Mouse (Mus musculus) fat pad, adult 2 months (tissue): Measurements from ENCODE around the gene Ms4a7.
"Not testable (repeated sequence)": the region's sequence is repeated elsewhere in the genome, so short reads cannot be mapped to it uniquely, and the experiment has no call there.

Experiments
- DNase-seq: peaks from one replicate; pipeline ENCODE4 v3.0.0-alpha.2; 2011; ENCODE audit warnings: low read depth, low spot score; ENCODE audit errors: extremely low read depth

Gene Ms4a7

DNA sequence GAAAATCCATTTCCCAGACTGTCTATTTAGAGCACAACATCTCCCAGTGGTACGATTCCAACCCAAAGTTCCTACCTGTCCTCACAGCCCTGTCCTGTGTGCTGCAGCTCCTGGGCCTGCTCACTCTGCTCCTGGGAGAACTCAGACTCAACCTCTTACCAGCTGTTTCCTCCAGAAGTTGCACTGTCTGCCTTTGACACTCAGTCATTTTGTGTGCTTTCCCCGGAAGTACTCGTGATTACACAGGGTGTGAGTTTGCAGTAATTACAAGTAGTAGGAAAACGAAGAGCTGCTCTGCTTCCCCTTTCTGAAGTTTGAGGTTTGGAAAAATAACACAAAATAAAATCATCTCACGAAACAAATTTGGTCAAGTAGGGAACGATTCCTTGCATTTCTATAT is at the start of gene Ms4a7:
Gene Ms4a7, minus strand, starts transcription at position 215 of the 400 bp plus-strand sequence.
- no peak for DNase-seq

DNA sequence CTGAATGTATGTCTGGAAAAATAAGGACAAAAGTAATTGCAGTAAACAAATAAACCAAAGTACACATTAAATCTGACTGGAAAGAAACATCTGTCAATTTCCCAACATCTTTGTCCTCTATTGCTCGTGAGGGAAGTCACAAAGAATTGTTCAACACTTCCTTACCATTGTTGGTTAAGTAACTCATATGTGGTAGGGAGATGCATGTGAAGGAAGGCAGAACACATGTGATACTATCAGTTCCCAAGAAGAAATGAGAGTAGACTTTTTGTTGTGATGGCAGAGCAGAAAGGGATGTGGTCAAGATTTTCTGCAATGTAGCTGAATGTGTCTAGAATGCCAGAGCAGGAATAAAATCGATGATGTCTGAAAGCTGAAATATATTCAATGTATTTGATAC is 40.5 kb upstream of the Ms4a7 start:
- no peak for DNase-seq

DNA sequence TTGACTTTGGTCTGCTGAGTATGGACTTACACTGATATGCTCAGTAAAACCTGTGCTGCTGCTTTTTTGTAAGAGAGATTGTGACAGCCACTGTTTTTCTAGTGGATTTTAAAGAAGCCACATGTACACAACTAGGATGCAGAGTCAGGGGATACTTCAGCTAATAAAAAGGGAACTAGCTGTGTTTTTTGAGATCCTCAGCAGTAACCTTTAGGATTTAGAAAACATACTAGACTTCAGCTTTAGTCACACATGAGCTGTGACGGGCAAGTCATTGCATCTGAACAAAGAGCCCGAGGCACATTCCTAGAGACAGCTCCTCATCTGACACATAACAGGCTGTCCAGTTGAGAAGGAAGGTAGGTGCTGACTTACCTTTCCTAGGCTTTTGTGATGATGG is 39.3 kb upstream of the Ms4a7 start, which contains the start of gene Ms4a4a:
Gene Ms4a4a, plus strand, starts transcription at position 251 of the 400 bp plus-strand sequence.
- DNase-seq: no peak

DNA sequence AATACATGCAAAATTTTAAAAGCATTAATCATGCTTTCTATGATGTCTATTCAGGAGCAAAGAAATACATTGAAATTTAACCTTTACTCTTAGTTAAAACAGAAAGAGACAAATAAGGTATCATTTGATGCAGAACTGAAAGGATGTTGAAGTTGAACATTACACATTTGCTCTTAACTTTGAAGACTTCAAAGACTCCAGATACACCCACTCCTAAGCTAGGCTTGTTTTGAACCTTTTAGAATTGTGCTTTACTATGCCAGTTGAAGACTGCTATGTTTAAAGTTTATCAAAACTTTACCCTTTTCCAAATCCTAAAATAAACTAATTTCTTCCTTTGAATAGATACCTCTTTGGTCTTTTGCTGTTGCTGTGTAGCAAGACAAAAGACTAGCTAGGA is 35.2 kb upstream of the Ms4a7 start:
- DNase-seq: no peak

DNA sequence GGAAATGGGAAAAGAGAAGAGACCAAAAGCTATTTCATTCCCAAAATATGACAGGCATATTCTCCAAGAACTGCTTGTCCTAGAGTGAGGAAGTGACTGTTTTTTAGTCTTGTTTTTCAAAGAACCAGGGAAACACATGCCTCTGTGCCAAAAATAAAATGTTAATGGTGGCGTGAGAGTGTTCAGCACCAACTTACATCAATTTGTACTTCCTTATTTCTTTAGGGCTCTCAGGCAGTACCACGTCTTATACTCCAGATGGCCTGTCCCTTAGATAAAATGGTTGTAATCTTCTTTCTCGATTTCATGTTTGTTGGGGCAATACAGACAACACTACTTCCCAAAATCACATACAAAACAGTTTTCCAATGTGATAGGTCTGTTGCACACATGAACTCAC is 32.4 kb upstream of the Ms4a7 start:
- no peak for DNase-seq

DNA sequence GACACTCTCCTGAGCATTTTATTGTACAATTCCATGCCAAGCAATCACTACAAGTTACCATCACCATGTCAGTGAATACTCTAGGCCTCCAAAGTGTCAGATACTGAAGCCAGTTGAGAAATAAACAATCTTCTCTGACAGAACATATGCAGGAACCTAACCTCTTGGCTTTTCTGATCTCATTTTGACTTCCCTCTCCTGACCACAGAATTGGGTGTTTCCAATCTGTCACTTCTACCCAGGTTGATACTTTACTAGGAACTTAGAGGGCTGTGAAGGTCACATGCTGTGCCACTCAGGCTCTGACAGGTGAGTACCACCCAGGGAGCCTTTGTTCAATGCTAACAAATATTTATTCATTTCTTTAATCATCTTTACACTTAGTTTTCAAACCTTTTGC is 26.1 kb upstream of the Ms4a7 start:
- DNase-seq: no peak

DNA sequence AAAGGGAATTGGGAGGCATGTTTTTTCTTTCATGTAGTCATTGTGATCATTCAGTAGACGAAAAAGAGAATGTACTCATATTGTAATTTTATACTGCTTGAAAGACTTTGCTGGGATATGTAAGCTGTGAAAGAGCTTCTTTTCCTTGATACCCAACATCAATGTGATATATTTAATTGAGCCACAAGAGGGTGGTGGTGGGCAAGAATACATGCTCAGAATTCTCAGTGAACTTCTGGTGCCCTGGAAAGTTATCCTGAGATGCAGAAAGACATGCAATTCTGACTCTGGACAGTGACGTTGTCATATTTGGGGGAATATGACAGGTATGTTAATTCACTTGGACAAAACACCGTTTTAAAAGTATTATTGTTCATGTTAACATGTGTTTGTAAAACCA is 24.2 kb upstream of the Ms4a7 start:
- DNase-seq: no peak

DNA sequence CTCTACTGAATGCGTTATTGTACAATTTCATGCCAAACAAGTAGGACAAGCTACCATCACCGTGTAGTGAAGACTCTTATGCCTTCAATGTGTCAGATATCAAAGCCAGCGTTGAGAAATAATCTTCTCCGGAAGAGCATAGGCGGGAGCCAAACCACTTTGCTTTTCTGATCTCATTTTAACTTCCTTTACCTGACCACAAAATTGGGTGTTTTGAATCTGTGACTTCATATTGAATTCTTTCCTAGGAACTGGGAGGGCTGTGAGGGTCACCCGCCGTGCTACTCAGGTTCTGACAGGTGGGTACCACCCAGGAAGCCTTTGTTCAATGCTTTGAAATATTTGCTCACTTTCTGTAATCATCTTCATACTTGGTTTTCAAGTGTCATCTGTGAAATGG is 19.8 kb upstream of the Ms4a7 start:
- no peak for DNase-seq

DNA sequence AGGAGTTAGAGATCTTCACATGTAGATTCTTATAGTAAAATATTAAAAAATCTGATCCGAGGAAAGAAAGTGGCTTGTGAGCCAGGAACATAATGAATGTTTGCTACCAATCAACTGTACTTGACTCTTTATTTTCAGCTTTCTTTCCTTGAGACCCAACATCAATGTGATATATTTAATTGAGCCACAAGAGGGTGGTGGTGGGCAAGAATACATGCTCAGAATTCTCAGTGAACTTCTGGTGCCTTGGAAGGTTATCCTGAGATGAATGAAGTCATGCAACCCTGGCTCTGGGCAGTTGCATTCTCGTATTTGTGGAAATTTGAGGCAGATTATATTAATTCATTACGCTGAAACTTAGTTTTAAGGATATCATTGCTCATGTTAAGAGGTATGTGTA is 15.9 kb upstream of the Ms4a7 start:
- DNase-seq: no peak

DNA sequence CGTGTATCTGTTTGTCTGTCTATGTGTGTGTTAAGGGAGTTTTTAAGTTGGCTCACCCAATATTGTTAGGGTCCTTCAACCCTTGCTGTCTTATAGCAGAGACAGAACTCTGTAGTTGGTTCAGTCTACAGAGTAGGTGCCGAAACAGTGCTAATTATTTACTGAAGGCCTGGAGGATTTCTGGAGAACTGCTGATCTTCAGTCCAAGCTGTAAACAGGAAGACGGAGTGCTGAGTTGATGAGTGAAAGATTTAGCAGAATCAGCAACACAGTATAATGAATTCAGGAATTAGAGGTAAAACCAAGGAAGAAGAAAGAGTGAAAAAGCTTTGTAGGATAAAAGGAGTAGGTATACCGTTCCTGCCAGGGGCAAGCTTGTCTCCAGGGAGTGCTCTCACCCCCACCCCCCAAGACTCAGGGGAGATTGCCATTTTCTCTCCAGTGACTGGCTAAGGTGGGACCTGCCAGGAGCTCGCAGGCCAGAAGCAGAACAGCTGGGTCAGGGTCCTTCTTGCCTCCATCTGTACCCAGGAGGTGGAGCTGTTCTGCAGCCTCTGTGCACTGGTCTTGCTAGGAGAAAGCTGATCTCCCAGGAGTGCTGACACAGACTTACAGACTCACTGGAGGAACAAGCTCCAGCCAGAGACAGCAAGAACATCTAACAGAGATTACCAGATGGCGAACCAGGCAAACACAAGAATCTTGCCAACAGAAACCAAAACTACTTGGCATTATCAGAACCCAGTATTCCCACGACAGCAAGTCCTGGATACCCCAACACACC is 13.9 kb upstream of the Ms4a7 start:
- DNase-seq: no peak

DNA sequence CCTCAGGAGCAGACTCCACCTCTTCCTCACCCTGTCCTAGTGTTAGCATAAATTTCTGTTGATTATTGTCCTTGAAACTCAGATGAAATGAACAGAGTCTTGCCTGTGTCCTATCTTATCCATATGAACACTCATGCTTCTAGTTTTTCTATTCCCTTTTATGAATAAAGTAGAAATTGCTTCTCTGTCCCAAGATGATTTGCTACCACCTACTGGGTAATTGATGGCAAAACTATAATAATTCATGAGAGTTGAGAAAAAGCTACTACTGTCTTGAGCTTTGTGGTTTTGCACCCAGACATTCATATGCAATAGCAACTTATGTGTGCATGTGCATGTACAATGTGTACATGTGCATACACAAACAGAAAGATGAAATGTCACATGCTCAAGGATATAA is 8.0 kb upstream of the Ms4a7 start:
- no peak for DNase-seq

DNA sequence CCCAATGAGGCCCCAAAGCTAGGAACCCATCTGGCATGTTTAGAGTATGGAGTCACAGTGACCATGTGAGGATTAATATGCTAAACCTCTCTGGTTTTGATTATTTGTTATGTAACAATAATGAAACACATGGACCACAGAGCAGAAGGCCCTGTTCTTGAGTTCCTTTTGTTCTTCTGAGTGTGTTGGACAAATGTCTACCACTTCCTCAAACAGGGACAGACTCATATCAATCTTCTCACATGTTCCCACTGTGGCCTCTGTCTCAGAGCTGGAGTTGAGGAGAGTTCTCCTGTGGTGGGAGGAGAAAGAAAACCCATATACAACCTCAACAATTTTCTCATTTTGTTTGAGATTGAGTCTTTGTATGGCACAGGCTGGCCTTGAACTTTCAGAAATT is 7.2 kb upstream of the Ms4a7 start:
- no peak for DNase-seq

DNA sequence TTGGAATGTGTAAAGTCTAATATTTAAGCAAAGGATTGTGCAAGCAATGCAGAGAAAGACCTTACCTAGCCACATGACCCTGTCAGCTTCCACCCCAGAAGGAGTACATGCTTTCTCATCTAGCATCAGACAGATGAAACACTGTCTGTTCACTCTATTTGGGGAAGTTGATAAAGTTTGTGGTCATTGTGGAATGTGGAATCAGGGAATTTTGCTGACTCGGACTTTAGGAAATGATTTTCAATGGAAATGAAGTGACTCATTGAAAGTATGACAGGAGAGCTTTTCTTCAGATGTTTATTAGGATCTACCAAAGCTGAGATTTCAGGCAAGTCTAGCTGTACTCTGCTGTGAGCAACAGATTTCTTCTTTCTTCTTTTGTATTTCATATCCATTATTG is 14.8 kb downstream of the Ms4a7 start:
- no peak for DNase-seq

DNA sequence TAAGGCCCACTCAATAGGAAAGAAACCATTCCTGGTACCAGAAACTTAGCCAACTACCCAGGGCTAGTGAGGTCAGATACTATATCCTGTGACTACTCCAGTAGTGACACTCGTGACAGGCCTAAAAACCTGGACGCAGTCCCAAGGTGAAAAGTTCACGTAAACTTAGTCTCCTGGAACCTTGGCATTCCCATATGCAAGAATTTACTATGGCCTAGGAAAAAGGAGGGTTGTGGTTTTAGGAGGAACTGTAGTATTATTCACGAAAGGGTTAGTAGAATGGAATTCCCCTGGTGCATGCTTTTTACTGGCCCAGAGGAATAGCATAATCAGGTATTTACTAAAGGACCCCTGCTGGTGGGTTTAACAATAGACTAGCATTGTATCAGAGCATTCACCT is 19.2 kb downstream of the Ms4a7 start:
- no peak for DNase-seq

DNA sequence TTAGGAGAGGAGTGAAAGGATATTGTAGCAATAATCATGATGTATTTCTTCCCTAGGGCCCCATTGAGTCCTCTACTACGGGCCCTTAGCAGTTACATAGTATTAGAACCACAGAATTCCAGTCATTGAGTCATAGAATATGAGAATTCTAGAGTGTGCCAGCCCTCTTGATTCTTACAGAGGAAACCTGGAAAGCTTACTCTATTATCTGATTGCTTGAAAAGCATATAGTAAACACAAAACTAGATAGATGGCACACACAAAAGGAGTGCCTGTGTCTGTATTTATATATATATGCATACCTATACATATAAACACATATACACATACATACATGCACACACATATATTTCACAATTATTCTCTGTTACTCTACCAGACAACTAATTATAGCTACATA is 21.6 kb downstream of the Ms4a7 start, which contains the start of gene Ms4a14:
Gene Ms4a14, minus strand, starts transcription at position 101 of the 400 bp plus-strand sequence.
- no peak for DNase-seq

DNA sequence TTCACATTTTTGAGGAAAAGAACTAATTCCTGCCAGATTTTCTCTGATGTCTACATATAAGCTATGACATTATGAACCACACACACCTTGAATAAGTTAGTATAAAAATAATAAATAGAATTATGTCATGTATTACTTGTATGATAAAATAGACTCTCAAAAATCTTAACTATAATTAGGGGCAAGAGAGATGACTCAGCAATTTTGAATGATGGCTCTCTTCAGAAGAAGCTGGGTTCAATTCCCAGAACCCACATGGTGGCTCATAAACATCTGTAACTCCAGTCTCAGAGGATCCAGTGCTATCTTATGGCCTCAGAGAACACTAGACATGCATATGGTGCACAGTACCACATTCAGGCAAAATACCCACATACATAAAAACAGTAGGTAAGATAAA is 27.1 kb downstream of the Ms4a7 start:
- no peak for DNase-seq

DNA sequence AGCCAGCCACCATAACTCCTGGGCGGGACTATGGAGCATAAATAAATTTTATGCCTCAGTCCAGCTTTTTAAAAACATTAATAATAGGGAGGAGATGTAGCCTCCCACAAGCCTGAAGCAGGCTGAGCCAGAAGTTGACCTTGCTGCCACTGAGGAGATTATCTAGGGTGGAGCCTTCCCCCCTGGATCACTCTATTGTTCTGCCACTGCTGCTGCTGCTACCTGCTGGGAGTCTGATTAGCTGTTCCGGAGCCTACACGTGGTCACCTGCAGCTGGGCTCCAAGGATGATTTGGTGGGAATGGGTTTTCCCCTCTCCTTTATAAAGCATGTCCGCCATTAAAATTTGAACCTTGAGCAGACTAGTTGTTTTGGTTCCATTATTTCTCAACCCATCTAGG is 36.4 kb downstream of the Ms4a7 start:
- DNase-seq: not testable (repeated sequence)

DNA sequence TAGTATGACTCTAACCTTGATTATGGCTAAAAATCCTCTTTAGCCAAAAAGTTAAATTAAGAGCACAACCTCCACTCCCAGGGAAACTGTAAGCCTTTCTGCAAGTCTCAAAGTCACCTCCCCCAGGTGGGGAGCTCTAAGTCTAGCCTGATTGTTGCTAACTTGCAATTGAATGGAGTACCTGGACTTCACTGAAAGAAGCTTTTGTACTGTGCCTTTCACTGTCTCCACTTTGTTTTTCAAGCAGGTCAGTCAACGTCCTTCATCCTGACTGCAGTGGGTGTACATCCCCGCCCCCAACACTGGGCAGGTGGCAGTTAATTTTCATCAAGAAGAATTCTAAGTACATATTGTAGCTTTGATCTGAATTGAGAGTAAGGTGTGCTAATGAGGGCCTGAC is 37.0 kb downstream of the Ms4a7 start:
- DNase-seq: no peak

DNA sequence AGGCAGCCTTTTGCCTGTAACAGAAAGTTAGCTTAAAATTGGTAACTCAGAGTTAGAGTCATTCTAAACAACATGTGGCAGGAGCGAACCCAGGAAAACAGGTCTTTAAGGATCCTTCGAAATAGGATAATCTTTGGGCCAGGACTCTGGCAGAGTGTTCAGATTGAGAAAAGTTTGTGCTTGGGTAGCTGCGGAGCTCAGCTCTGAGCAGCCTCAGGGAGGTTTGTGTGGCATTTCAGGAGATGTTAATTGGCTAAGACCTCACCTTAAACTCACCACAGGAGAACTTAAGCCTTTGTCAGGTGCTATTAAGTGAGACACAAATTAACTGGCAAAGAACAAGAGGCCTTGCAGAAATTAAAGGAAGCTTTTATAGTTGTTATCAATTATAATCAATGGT is 42.3 kb downstream of the Ms4a7 start:
- not testable (repeated sequence) for DNase-seq

DNA sequence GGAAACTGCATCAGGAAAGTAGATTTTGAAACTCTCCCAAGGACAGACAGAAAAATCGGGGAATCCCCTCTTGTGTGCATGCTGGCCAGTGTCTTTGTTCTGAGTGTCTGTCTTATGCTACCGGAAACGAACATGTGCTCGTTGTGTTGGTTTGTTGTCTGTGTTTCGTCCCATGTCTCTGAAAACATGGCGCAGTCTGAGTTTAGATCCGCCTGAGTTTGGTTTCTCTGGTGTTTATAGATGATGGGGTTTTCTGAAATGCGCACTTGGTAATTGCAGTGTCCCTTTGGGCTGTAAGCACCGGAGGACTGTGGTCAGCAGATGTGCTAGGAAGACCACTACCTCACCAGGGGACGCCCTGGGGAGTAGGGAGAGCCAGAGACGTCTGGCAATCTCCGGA is 43.0 kb downstream of the Ms4a7 start:
- no peak for DNase-seq

DNA sequence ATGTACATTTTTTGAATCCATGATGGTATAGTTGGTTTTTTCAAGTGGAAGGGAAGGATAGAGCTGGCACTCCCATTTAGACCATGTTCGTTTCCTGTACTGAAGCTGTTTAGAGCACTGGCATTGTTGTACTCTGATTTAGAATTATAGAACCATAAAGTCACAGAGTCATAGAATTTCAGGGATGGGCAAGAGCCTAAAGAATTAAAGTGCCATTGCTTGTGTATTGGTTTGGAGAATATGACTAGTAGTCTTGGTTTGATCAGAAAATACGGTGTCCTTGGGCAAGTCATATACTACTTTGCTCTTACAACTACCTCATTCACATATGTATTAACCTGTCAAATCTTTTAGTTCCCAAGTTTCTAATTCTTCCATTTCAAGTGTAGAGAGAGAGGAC is 52.2 kb downstream of the Ms4a7 start, which contains the start of gene Ms4a5:
Gene Ms4a5, minus strand, starts transcription at position 101 of the 400 bp plus-strand sequence.
- DNase-seq: no peak

DNA sequence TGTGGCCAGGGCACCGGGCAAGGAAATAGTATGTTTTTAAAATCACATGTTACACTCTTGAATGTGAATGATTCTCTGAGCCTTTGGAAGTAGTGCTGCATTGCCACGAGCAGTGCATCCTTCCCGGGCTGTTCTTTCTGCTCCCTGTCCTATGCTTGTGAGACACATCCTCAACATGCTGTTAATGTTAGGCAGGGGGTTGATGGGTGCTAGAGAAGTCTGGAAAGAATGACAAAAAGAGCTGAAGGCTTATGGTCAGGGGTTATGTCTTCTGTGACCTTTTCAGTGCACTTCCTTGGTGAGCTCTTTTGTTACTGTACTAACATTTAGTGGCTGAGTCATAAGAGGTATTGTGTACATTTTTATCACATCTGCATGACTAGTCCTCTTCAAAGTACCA is 55.7 kb downstream of the Ms4a7 start:
- no peak for DNase-seq

DNA sequence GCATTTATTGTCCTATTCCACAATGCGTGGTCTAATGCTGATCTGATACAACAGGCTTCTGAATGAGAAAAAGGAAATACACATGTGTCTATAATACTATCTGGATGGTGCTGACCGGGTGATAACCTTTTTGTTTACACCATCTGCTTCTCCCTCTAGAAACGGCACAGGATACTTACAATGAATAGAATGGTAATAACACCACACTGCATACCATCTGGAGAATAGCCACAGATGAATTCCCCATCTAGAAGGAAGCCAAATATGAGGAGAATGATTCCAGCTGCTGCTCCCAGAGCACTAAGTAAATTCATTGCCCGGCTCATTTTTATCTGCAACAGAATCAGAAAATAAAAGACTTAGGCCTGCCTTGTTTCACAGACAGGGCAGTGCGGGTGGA is 59.5 kb downstream of the Ms4a7 start:
- no peak for DNase-seq
